Mouse (Mus musculus) testis, adult 2 months (tissue): ENCODE measurements around the gene Nfu1.

Experiments used
- CTCF ChIP-seq: fragments of 200-500 bp; IDR thresholded peaks from 2 replicates; pipeline ENCODE4 v1.5.1; 2012; ENCODE audit warnings: low read depth, mild to moderate bottlenecking, inconsistent platforms, low read length, moderate library complexity; ENCODE audit not compliant: control insufficient read depth, insufficient read depth, insufficient replicate concordance
- POLR2A ChIP-seq: fragments of 200-500 bp; IDR thresholded peaks from 2 replicates; pipeline ENCODE4 v1.6.1; 2012; ENCODE audit warnings: low read depth, mild to moderate bottlenecking, inconsistent platforms, low read length, moderate library complexity; ENCODE audit not compliant: control insufficient read depth

- TF ChIP-seq POLR2A (no peak), CTCF (no peak)
Measured at GRCm38 (mm10) chr6:87070641-87071040, 61.6 kb downstream of the Nfu1 start.
